Mouse (Mus musculus): Measurements from ENCODE around the gene Smco4.
A peak's percentile ranks its signal among the peaks of the same experiment; 100 is the strongest.
"Not testable (repeated sequence)": the region's sequence is repeated elsewhere in the genome, so short reads cannot be mapped to it uniquely, and the experiment has no call there.

Smco4 gene

GRCm38 (mm10) chr9:15538979-15539533, 45.8 kb downstream of the Smco4 start:
- no peak for DNase-seq (ENCODE audit: low read depth, low spot score)

- no peak for DNase-seq (ENCODE audit: low read depth, low spot score)
Measured at GRCm38 (mm10) chr9:15541735-15542354, 48.6 kb downstream of the Smco4 start.

- DNase-seq (ENCODE audit: low read depth, low spot score): no peak
Measured at GRCm38 (mm10) chr9:15550461-15550961, 57.3 kb downstream of the Smco4 start.

- DNase-seq (ENCODE audit: low read depth, low spot score): not testable (repeated sequence)
Measured at GRCm38 (mm10) chr9:15551073-15551472, 57.8 kb downstream of the Smco4 start.

GRCm38 (mm10) chr9:15551933-15552851, 59.0 kb downstream of the Smco4 start:
- DNase-seq (ENCODE audit: low read depth, low spot score): no peak

- no peak for DNase-seq (ENCODE audit: low read depth, low spot score)
Measured at GRCm38 (mm10) chr9:15553322-15553721, 60.1 kb downstream of the Smco4 start.

- DNase-seq (ENCODE audit: low read depth, low spot score): no peak
Measured at GRCm38 (mm10) chr9:15560451-15560850, 67.2 kb downstream of the Smco4 start.

- DNase-seq (ENCODE audit: low read depth, low spot score): no peak
Measured at GRCm38 (mm10) chr9:15562353-15562752, 69.1 kb downstream of the Smco4 start.

- DNase-seq (ENCODE audit: low read depth, low spot score): peak; percentile 26
Measured at GRCm38 (mm10) chr9:15574750-15575454, 81.7 kb downstream of the Smco4 start.

GRCm38 (mm10) chr9:15578427-15578826, 85.2 kb downstream of the Smco4 start:
- DNase-seq (ENCODE audit: low read depth, low spot score): no peak

- no peak for DNase-seq (ENCODE audit: low read depth, low spot score)
Measured at GRCm38 (mm10) chr9:15578946-15579345, 85.7 kb downstream of the Smco4 start.

GRCm38 (mm10) chr9:15580176-15580575, 86.9 kb downstream of the Smco4 start:
- DNase-seq (ENCODE audit: low read depth, low spot score): no peak

GRCm38 (mm10) chr9:15582026-15582425, 88.8 kb downstream of the Smco4 start:
- DNase-seq (ENCODE audit: low read depth, low spot score): no peak

- DNase-seq (ENCODE audit: low read depth, low spot score): no peak
Measured at GRCm38 (mm10) chr9:15584209-15584608, 91.0 kb downstream of the Smco4 start.

- no peak for DNase-seq (ENCODE audit: low read depth, low spot score)
Measured at GRCm38 (mm10) chr9:15585956-15586355, 92.7 kb downstream of the Smco4 start.

GRCm38 (mm10) chr9:15587157-15587854, 94.1 kb downstream of the Smco4 start:
- no peak for DNase-seq (ENCODE audit: low read depth, low spot score)

GRCm38 (mm10) chr9:15594148-15594547, 100.9 kb downstream of the Smco4 start:
- no peak for DNase-seq (ENCODE audit: low read depth, low spot score)

Data from R1 (cell line).